Mouse (Mus musculus): ENCODE data around the gene Creb3l1.
A peak's percentile ranks its signal among the peaks of the same experiment; 100 is the strongest.

DNA sequence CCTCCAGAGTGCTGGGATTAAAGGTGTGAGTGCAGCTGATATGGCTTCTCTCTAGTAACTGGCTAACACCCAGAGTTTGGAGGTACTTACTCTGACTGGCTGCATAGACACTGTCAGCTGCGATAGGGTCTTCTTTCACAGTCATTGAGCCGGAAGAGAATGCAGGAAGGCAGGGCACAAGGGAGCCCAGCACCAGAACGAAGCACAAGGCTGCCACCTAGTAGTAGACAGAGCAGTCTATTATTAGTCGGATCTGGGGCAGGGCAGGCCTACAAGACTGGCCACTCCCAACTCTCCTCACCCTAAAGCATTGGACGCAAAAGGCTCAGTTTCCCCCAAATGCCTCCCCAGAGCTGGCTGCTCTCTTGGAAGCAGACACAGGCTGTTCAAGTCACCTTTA, 38.2 kb downstream of the Creb3l1 start:
- no peak for TF ChIP-seq EP300 (IDR thresholded peaks at IDR 0.05; ENCODE audit: low read depth)
- peak; percentile 48 for TF ChIP-seq CTCF (IDR thresholded peaks at IDR 0.05; ENCODE audit: low read depth)

All from heart, postnatal 0 days (tissue).